Mouse (Mus musculus) liver, embryonic 14.5 days (tissue): ENCODE measurements around the gene 4931423N10Rik. TPM values are rescaled to one million over a fixed set of nuclear protein-coding genes. Genes with fewer than 3 reads are reported as not detected.

ENCODE experiments used
- ATAC-seq: fragments of 200-750 bp; cut with Nextera tagmentation; 2 replicates; pipeline ENCODE4 v1.8.0; 2017; ENCODE audit warnings: moderate number of reproducible peaks, mild to moderate bottlenecking, moderate library complexity; ENCODE audit not compliant: insufficient read depth
- DNase-seq, 3 experiments: peaks; one replicate each; pipeline ENCODE4 v3.0.0-alpha.2; 2012 to 2013; ENCODE audit warnings: low read depth in 3 of 3, low spot score in 3 of 3
- H3K27ac ChIP-seq: fragments of 300-500 bp; sonication (generic); 2 replicates; pipeline ENCODE4 v1.5.1; 2014; ENCODE audit warnings: moderate library complexity, mild to moderate bottlenecking, control low read depth, inconsistent platforms
- H3K27me3 ChIP-seq: fragments of 300-500 bp; sonication (generic); 2 replicates; pipeline ENCODE4 v1.6.1; 2014; ENCODE audit warnings: mild to moderate bottlenecking, low read length, moderate library complexity; ENCODE audit not compliant: control insufficient read depth, insufficient read depth
- H3K36me3 ChIP-seq: fragments of 300-500 bp; sonication (generic); replicated peaks from 2 replicates; pipeline ENCODE4 v1.6.1; 2014; ENCODE audit warnings: low read depth; ENCODE audit not compliant: control insufficient read depth, insufficient read depth
- H3K4me1 ChIP-seq, 2 experiments: fragments of 200-500 bp in 1 of 2; fragments of 300-500 bp in 1 of 2; sonication (generic) in 1 of 2; replicated peaks; 2 replicates each; pipeline ENCODE4 v1.6.1; 2012 to 2014; ENCODE audit warnings: antibody characterized with exemption in 1 of 2, inconsistent platforms in 1 of 2, low read length in 1 of 2; ENCODE audit not compliant: control insufficient read depth in 2 of 2, insufficient read depth in 2 of 2
- H3K4me2 ChIP-seq: fragments of 300-500 bp; sonication (generic); 2 replicates; pipeline ENCODE4 v1.6.1; 2014; ENCODE audit warnings: low read depth, mild to moderate bottlenecking, control low read depth, moderate library complexity
- H3K4me3 ChIP-seq, 2 experiments: fragments of 200-500 bp in 1 of 2; fragments of 300-500 bp in 1 of 2; sonication (generic) in 1 of 2; 2 replicates each; pipeline ENCODE4 v1.5.1; 2012 to 2014; ENCODE audit warnings: low read depth in 2 of 2, low read length in 2 of 2, mild to moderate bottlenecking in 2 of 2, control low read depth in 1 of 2, inconsistent platforms in 1 of 2, moderate library complexity in 1 of 2; ENCODE audit not compliant: insufficient read depth in 1 of 2
- H3K9ac ChIP-seq: fragments of 300-500 bp; sonication (generic); replicated peaks from 2 replicates; pipeline ENCODE4 v1.6.1; 2014; ENCODE audit warnings: mild to moderate bottlenecking, control low read depth, moderate library complexity
- H3K9me3 ChIP-seq: fragments of 300-500 bp; sonication (generic); 2 replicates; pipeline ENCODE4 v1.6.1; 2016; ENCODE audit warnings: low read length, mixed read lengths; ENCODE audit not compliant: control insufficient read depth
- CTCF ChIP-seq: IDR thresholded peaks from 2 replicates; pipeline ENCODE4 v1.5.1; 2016; ENCODE audit warnings: antibody characterized with exemption, low read depth, control low read depth
- EP300 ChIP-seq: IDR thresholded peaks from 2 replicates; pipeline ENCODE4 v1.6.1; 2016; ENCODE audit warnings: antibody characterized with exemption, low read depth
- WGBS: fragments of 180-500 bp; shearing (Covaris S2); extraction: QIAGEN DNeasy Blood & Tissue Kit; methylation state at CpG from one replicate; pipeline ENCODE4 v1.1.7; 2014; ENCODE audit not compliant: insufficient replicate concordance; 5-methylcytosine and 5-hydroxymethylcytosine counted together
- polyA plus RNA-seq, 2 experiments: library from polyadenylated mRNA; depleted of rRNA in 1 of 2; stranded (reverse) in 1 of 2; unstranded in 1 of 2; fragments of >200 nt; fragmentation: Nextera tagmentation in 1 of 2; extraction: Ambion mirVana in 1 of 2; gene quantifications; 2 replicates each; pipeline versions ENCODE4 v1.2.1 to v1.2.3; 2012 to 2014

4931423N10Rik gene
- polyA plus RNA-seq, 2 experiments: not detected

- no peaks in the 10 kb centered on the region for H3K4me1 ChIP-seq
- H3K9me3 ChIP-seq: no peaks in the 10 kb centered on the region
- TF ChIP-seq EP300 (no peak), CTCF (no peak)
- whole genome bisulfite sequencing: 10% methylated on average over 1 of the region's 1 CpGs
- H3K36me3 ChIP-seq: no peaks in the 10 kb centered on the region
- H3K9ac ChIP-seq: no peak overlapping the region
- DNase-seq: no peak
- no peak for ATAC-seq
- no peak overlapping the region for H3K4me3 ChIP-seq
- H3K4me2 ChIP-seq: no peak overlapping the region
- H3K27ac ChIP-seq: no peak overlapping the region
- H3K27me3 ChIP-seq: no peaks in the 10 kb centered on the region
These were observed 107.6 kb downstream of the 4931423N10Rik start for GRCm38 (mm10) chr2:23314869-23315268.

Other genes starting within 250 kb of the 4931423N10Rik start
- gene Abi1, start 167.2 kb upstream of the 4931423N10Rik start, polyA plus RNA-seq (2012; rRNA removed): 22.4 and 24.4 TPM in 2 replicates
- gene Abi1, start 167.2 kb upstream of the 4931423N10Rik start, polyA plus RNA-seq (2014; fragmentation: Nextera tagmentation; extraction: Ambion mirVana): 14.8 and 16.2 TPM in 2 replicates
- gene Acbd5, start 139.3 kb upstream of the 4931423N10Rik start, polyA plus RNA-seq (2012; rRNA removed): 3.2 and 6.1 TPM in 2 replicates
- gene Acbd5, start 139.3 kb upstream of the 4931423N10Rik start, polyA plus RNA-seq (2014; fragmentation: Nextera tagmentation; extraction: Ambion mirVana): 10.4 and 11.1 TPM in 2 replicates
- 1.9 and 3.1 TPM in 2 replicates for gene Mastl, start 51.5 kb upstream of the 4931423N10Rik start, polyA plus RNA-seq (2012; rRNA removed)
- gene Mastl, start 51.5 kb upstream of the 4931423N10Rik start, polyA plus RNA-seq (2014; fragmentation: Nextera tagmentation; extraction: Ambion mirVana): 6.3 and 7.2 TPM in 2 replicates
- gene Yme1l1, start 51.1 kb upstream of the 4931423N10Rik start, polyA plus RNA-seq (2012; rRNA removed): 6.9 and 14.4 TPM in 2 replicates
- 34.6 and 36.4 TPM in 2 replicates for gene Yme1l1, start 51.1 kb upstream of the 4931423N10Rik start, polyA plus RNA-seq (2014; fragmentation: Nextera tagmentation; extraction: Ambion mirVana)
- gene Nxph2, start 113.8 kb downstream of the 4931423N10Rik start, polyA plus RNA-seq (2012; rRNA removed): not detected in 2 replicates
- gene Nxph2, start 113.8 kb downstream of the 4931423N10Rik start, polyA plus RNA-seq (2014; fragmentation: Nextera tagmentation; extraction: Ambion mirVana): not detected in 2 replicates